Mouse (Mus musculus): ENCODE measurements around the gene Olfr592. TPM values are rescaled to one million over a fixed set of nuclear protein-coding genes. Genes with fewer than 3 reads are reported as not detected.
"Not testable (repeated sequence)": the region's sequence is repeated elsewhere in the genome, so short reads cannot be mapped to it uniquely, and the experiment has no call there.

Olfr592 gene
- not detected in 2 replicates for polyA plus RNA-seq (2012; rRNA removed)
- not detected in 2 replicates for polyA plus RNA-seq (2014; fragmentation: Nextera tagmentation; extraction: Ambion mirVana)

DNA sequence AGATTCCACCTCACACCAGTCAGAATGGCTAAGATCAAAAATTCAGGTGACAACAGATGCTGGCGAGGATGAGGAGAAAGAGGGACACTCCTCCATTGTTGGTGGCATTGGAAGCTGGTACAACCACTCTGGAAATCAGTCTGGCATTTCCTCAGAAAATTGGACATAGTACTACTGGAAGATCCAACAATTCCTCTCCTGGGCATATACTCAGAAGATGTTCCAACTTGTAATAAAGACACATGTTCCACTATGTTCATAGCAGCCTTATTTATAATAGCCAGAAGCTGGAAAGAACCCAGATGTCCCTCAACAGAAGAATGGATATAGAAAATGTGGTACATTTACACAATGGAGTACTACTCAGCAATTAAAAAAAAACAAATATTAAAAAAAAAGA lies at the start of gene Olfr592:
Gene Olfr592, plus strand, starts transcription at position 301 of the 400 bp plus-strand sequence.
- 32% methylated on average over 1 of the region's 1 CpGs for WGBS (ENCODE audit: insufficient replicate concordance)
- not testable (repeated sequence) for H3K27me3 ChIP-seq (ENCODE audit: control insufficient read depth, insufficient read depth, low read length); H3K36me3 ChIP-seq (replicated peaks; ENCODE audit: control insufficient read depth, insufficient read depth, low read depth); H3K27ac ChIP-seq; H3K9ac ChIP-seq (replicated peaks); ATAC-seq (ENCODE audit: insufficient read depth); DNase-seq (ENCODE audit: low read depth in 3 of 3, low spot score in 3 of 3); H3K4me3 ChIP-seq (ENCODE audit: insufficient read depth in 1 of 2, low read depth in 2 of 2, low read length in 2 of 2); H3K4me2 ChIP-seq (ENCODE audit: low read depth); H3K4me1 ChIP-seq (replicated peaks; ENCODE audit: control insufficient read depth in 2 of 2, insufficient read depth in 2 of 2, low read length in 1 of 2); H3K9me3 ChIP-seq (ENCODE audit: control insufficient read depth, low read length)

DNA sequence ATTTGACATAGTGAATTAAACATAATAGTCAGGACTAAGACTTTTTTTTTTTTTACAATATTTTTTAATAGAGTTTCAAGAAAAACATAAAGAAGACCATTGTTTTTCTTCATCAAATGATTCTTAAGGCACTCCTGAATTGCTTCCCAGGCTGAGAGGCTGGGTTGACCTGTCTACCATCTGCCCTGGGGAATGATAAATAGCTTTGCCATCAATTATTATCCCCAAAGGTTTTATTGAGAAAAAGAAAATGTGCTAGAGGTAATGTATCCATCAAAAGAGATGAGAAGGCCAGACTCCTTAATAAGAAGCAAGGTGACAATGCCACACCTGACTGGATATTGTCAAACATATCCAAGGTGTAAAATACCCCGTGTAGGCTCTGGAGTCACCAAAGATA lies 44.0 kb upstream of the Olfr592 start, which contains the start of gene Olfr588-ps1:
Gene Olfr588-ps1, plus strand, starts transcription at position 301 of the 400 bp plus-strand sequence.
- TF ChIP-seq CTCF (IDR thresholded peaks at IDR 0.05; ENCODE audit: low read depth), result no peak
- TF ChIP-seq EP300 (IDR thresholded peaks at IDR 0.05; ENCODE audit: low read depth), result no peak
- 63% methylated on average over 1 of the region's 1 CpGs for WGBS (ENCODE audit: insufficient replicate concordance)

DNA sequence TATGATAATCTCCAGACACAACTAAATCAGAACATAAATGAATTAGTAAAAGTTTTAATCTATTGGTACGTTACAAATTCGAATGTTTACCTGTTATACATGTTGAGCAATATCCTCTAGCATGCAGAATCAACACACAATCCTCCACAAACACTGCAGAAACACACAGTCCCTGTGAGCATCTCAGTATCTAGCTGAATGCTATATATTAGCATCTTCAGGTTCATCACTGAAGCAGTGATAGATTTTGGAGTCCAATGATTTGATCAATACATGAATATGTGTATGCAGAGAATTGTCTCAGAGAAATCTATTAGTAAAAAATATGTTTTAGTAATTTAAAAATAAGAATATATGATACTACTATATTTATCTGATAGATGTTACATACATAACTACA lies 28.3 kb upstream of the Olfr592 start, which contains the start of gene Olfr589:
Gene Olfr589, minus strand, starts transcription at position 101 of the 400 bp plus-strand sequence.
- ATAC-seq (ENCODE audit: insufficient read depth) (no peak), DNase-seq (ENCODE audit: low read depth in 3 of 3, low spot score in 3 of 3) (no peak)
- Histone ChIP-seq H3K36me3 (replicated peaks; ENCODE audit: control insufficient read depth, insufficient read depth, low read depth) (no peaks in the 10 kb centered on the region), H3K27me3 (ENCODE audit: control insufficient read depth, insufficient read depth, low read length) (no peaks in the 10 kb centered on the region), H3K27ac (no peak within 1 kb of the TSS), H3K4me2 (ENCODE audit: low read depth) (no peak within 1 kb of the TSS), H3K9me3 (ENCODE audit: control insufficient read depth, low read length) (no peaks in the 10 kb centered on the region), H3K9ac (replicated peaks) (no peak within 1 kb of the TSS), H3K4me3 (ENCODE audit: insufficient read depth in 1 of 2, low read depth in 2 of 2, low read length in 2 of 2) (no peak within 1 kb of the TSS), H3K4me1 (replicated peaks; ENCODE audit: control insufficient read depth in 2 of 2, insufficient read depth in 2 of 2, low read length in 1 of 2) (no peaks in the 10 kb centered on the region)
- TF ChIP-seq EP300 (IDR thresholded peaks at IDR 0.05; ENCODE audit: low read depth) (no peak), CTCF (IDR thresholded peaks at IDR 0.05; ENCODE audit: low read depth) (no peak)
- 39% methylated on average over 2 of the region's 2 CpGs for WGBS (ENCODE audit: insufficient replicate concordance)

More for the DNA sequence above, 44.0 kb upstream of the Olfr592 start, which contains the start of gene Olfr588-ps1:
- no peak within 1 kb of the TSS for H3K4me2 ChIP-seq (ENCODE audit: low read depth)
- no peaks in the 10 kb centered on the region for H3K27me3 ChIP-seq (ENCODE audit: control insufficient read depth, insufficient read depth, low read length)
- DNase-seq (ENCODE audit: low read depth in 3 of 3, low spot score in 3 of 3) (no peak), ATAC-seq (ENCODE audit: insufficient read depth) (no peak)
- H3K4me1 ChIP-seq (replicated peaks; ENCODE audit: control insufficient read depth in 2 of 2, insufficient read depth in 2 of 2, low read length in 1 of 2), result no peaks in the 10 kb centered on the region
- H3K4me3 ChIP-seq (ENCODE audit: insufficient read depth in 1 of 2, low read depth in 2 of 2, low read length in 2 of 2), result no peak within 1 kb of the TSS
- no peaks in the 10 kb centered on the region for H3K36me3 ChIP-seq (replicated peaks; ENCODE audit: control insufficient read depth, insufficient read depth, low read depth)
- H3K9ac ChIP-seq (replicated peaks), result no peak within 1 kb of the TSS
- no peak within 1 kb of the TSS for H3K27ac ChIP-seq
- no peaks in the 10 kb centered on the region for H3K9me3 ChIP-seq (ENCODE audit: control insufficient read depth, low read length)

DNA sequence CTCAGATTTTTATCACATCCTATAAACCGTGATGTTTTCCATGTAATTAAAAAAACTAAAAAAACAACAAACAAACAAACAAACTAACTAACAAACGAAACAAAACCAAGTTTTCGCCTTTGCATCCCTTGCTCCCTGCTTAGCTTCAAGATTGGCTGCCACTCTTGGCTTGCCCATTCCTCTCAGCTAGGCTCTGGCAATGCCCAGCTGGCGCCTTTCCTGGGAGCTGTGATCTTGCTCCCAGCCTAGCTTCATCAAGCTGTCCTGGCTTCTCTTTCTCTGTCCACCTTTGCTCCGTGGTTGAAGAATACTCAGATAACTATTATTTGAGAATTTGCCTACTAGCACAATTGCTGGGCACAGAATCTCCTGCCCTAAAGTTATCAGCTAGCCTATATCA lies 14.9 kb upstream of the Olfr592 start:
- WGBS (ENCODE audit: insufficient replicate concordance), result 41% methylated on average over 5 of the region's 5 CpGs
- TF ChIP-seq CTCF (IDR thresholded peaks at IDR 0.05; ENCODE audit: low read depth), result no peak
- TF ChIP-seq EP300 (IDR thresholded peaks at IDR 0.05; ENCODE audit: low read depth), result no peak
- H3K27ac ChIP-seq, result no peak overlapping the region
- no peak for DNase-seq (ENCODE audit: low read depth in 3 of 3, low spot score in 3 of 3)
- H3K36me3 ChIP-seq (replicated peaks; ENCODE audit: control insufficient read depth, insufficient read depth, low read depth), result no peaks in the 10 kb centered on the region
- no peak for ATAC-seq (ENCODE audit: insufficient read depth)
- no peaks in the 10 kb centered on the region for H3K4me1 ChIP-seq (replicated peaks; ENCODE audit: control insufficient read depth in 2 of 2, insufficient read depth in 2 of 2, low read length in 1 of 2)
- no peak overlapping the region for H3K9ac ChIP-seq (replicated peaks)
- H3K4me2 ChIP-seq (ENCODE audit: low read depth), result no peak overlapping the region
- no peaks in the 10 kb centered on the region for H3K9me3 ChIP-seq (ENCODE audit: control insufficient read depth, low read length)
- no peak overlapping the region for H3K4me3 ChIP-seq (ENCODE audit: insufficient read depth in 1 of 2, low read depth in 2 of 2, low read length in 2 of 2)
- H3K27me3 ChIP-seq (ENCODE audit: control insufficient read depth, insufficient read depth, low read length), result no peaks in the 10 kb centered on the region

DNA sequence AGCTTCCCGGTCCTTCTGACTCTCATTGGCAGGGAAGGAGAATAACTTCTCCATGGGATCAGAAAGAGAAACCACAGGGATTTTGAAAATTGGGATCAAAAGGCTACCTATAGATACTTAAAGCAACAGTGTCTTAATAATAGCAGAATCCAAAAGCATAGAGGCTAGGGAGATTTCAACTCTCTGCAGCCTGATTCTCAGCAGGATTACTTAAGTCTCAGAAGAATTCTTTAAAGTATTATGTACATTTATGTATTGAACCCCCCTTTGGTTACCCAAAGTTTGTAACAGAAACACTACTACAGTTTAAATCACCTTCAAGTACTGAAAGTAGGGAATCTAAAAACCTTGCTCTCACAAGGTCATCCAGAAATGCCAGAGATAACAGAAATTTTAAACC lies 6.4 kb upstream of the Olfr592 start, which contains the start of gene Olfr591:
Gene Olfr591, minus strand, starts transcription at position 101 of the 400 bp plus-strand sequence.
- Histone ChIP-seq H3K36me3 (replicated peaks; ENCODE audit: control insufficient read depth, insufficient read depth, low read depth) (no peaks in the 10 kb centered on the region), H3K9me3 (ENCODE audit: control insufficient read depth, low read length) (no peaks in the 10 kb centered on the region), H3K9ac (replicated peaks) (no peak within 1 kb of the TSS), H3K27me3 (ENCODE audit: control insufficient read depth, insufficient read depth, low read length) (no peaks in the 10 kb centered on the region), H3K4me1 (replicated peaks; ENCODE audit: control insufficient read depth in 2 of 2, insufficient read depth in 2 of 2, low read length in 1 of 2) (no peaks in the 10 kb centered on the region), H3K4me3 (ENCODE audit: insufficient read depth in 1 of 2, low read depth in 2 of 2, low read length in 2 of 2) (no peak within 1 kb of the TSS), H3K27ac (no peak within 1 kb of the TSS), H3K4me2 (ENCODE audit: low read depth) (no peak within 1 kb of the TSS)
- WGBS (ENCODE audit: insufficient replicate concordance), result 39% methylated on average over 1 of the region's 1 CpGs
- ATAC-seq (ENCODE audit: insufficient read depth), result no peak
- TF ChIP-seq EP300 (IDR thresholded peaks at IDR 0.05; ENCODE audit: low read depth), result no peak
- no peak for TF ChIP-seq CTCF (IDR thresholded peaks at IDR 0.05; ENCODE audit: low read depth)
- no peak for DNase-seq (ENCODE audit: low read depth in 3 of 3, low spot score in 3 of 3)

Measured in liver, embryonic 14.5 days (tissue).